In genomic region chr11:72266960-72267560, GRCm38 (mm10) we compare ENCODE assay signal across 8 mouse cellular contexts. TPM values are rescaled to one million over a fixed set of nuclear protein-coding genes. Genes with fewer than 3 reads are reported as not detected.
DNase-seq lines count a peak whose midpoint lies in the region; ATAC-seq and TF ChIP-seq lines count a peak whose summit lies in the region.

Gene Slc13a5, minus strand, starts transcription at chr11:72267222.

- peak; percentile 66 for ATAC-seq in forebrain, embryonic 13.5 days
- ATAC-seq in inflammation-experienced regulatory T-cells, adult 6 months: no peak

- H3K27ac ChIP-seq in heart, adult 2 months: no peak within 1 kb of the TSS
- no peak within 1 kb of the TSS for H3K27ac ChIP-seq in forebrain, embryonic 13.5 days

- H3K4me2 ChIP-seq in forebrain, embryonic 13.5 days: peak within 1 kb of the TSS; percentile 66

- no peaks in the 10 kb centered on the region for H3K79me2 ChIP-seq in heart, adult 2 months (replicated peaks; ENCODE audit: control insufficient read depth, insufficient read depth, low read length)

- H3K9ac ChIP-seq in heart, adult 2 months (ENCODE audit: low read depth, low read length): peak within 1 kb of the TSS; percentile 20
- peak within 1 kb of the TSS; percentile 40 for H3K9ac ChIP-seq in forebrain, embryonic 13.5 days

- no peak for TF ChIP-seq POLR2A in heart, adult 2 months (IDR thresholded peaks at IDR 0.05; ENCODE audit: insufficient read depth, low read depth, low read length)

- WGBS in heart, adult 2 months: 6% methylated on average over 36 of the region's 36 CpGs
- WGBS in forebrain, embryonic 13.5 days: under 1% methylated on average over 36 of the region's 36 CpGs

- TF ChIP-seq CTCF in heart, adult 2 months (IDR thresholded peaks at IDR 0.05): no peak

- H3K27me3 ChIP-seq in heart, adult 2 months (ENCODE audit: control insufficient read depth, insufficient read depth, low read length): peaks cover 1% of the 10 kb centered on the region; the same call in 1 of the 2 replicates
- H3K27me3 ChIP-seq in forebrain, embryonic 13.5 days: peaks cover 41% of the 10 kb centered on the region

- no peaks in the 10 kb centered on the region for H3K36me3 ChIP-seq in heart, adult 2 months (ENCODE audit: control insufficient read depth, insufficient read depth, low read length)
- H3K36me3 ChIP-seq in forebrain, embryonic 13.5 days (ENCODE audit: poor library complexity, severe bottlenecking): no peaks in the 10 kb centered on the region

- H3K9me3 ChIP-seq in forebrain, embryonic 13.5 days (replicated peaks): no peaks in the 10 kb centered on the region

- H3K4me3 ChIP-seq in heart, adult 2 months: peak within 1 kb of the TSS; percentile 45
- peak within 1 kb of the TSS; percentile 40 for H3K4me3 ChIP-seq in forebrain, embryonic 13.5 days

- TF ChIP-seq EP300 in heart, adult 2 months (IDR thresholded peaks at IDR 0.05; ENCODE audit: insufficient read depth, low read depth, low read length): no peak

- intact Hi-C loops in heart, adult 2 months (cut with DNase I): no loop called here

- H3K4me1 ChIP-seq in heart, adult 2 months (ENCODE audit: control insufficient read depth, insufficient read depth, low read length): peaks cover 2% of the 10 kb centered on the region; the same call in 1 of the 2 replicates
- H3K4me1 ChIP-seq in forebrain, embryonic 13.5 days: peaks cover 22% of the 10 kb centered on the region

- DNase-seq in heart, adult 2 months: peak; percentile 9 to 25
- no peak for DNase-seq in heart, adult 9 months (ENCODE audit: low spot score in 2 of 2)
- DNase-seq in ZHBTc4 (ENCODE audit: low read depth, low spot score): peak; percentile 56
- DNase-seq in kidney, adult 9 months: peak; percentile 35
- DNase-seq in mesoderm, embryonic 11.5 days (ENCODE audit: low read depth, low spot score): peak; percentile 29
- no peak for DNase-seq in gastrocnemius, postnatal 4 days (ENCODE audit: low spot score in 2 of 2)

RNA-seq across cellular contexts. Expression of gene Slc13a5, which starts in this region (rescaled TPM):
- total RNA-seq in heart, adult 2 months (2021): not detected
- polyA plus RNA-seq in heart, adult 2 months (2012; rRNA removed): 0.06 and 0.09 TPM in 2 replicates
- 0.12 and 0.26 TPM in 2 replicates for polyA plus RNA-seq in forebrain, embryonic 13.5 days (2015; fragmentation: Nextera tagmentation; extraction: Ambion mirVana)
- not detected for polyA plus RNA-seq in inflammation-experienced regulatory T-cells, adult 6 months (2017; shearing (Covaris generic))
- under 1 TPM; 0.23 to 0.52 TPM for total RNA-seq in gastrocnemius, postnatal 4 days (2021)

Comparison
In these comparisons a context has a peak if more than half of its experiments do, and no peak if none do; other contexts are left out.
1. Peak in DNase-seq, H3K4me3 ChIP-seq and H3K9ac ChIP-seq in heart, adult 2 months; RNA of the gene not detected or under 1 TPM.
2. Peak in ATAC-seq, H3K4me3 ChIP-seq, H3K9ac ChIP-seq and H3K4me2 ChIP-seq in forebrain, embryonic 13.5 days; RNA of the gene not detected or under 1 TPM.
3. DNase-seq: peak in ZHBTc4 (single experiment), kidney, adult 9 months (single experiment) and mesoderm, embryonic 11.5 days (single experiment); none in heart, adult 9 months (0 of 2) and gastrocnemius, postnatal 4 days (0 of 2).